Mouse (Mus musculus) cerebellum, adult 2 months (tissue): ENCODE data around the gene Gng12. TPM values are rescaled to one million over a fixed set of nuclear protein-coding genes. Genes with fewer than 3 reads are reported as not detected.

Experiments used
- DNase-seq, 2 experiments: peaks; one replicate each; pipeline ENCODE4 v3.0.0; 2021
- H3K27ac ChIP-seq: fragments of 200-500 bp; 2 replicates; pipeline ENCODE4 v1.5.1; 2012; ENCODE audit warnings: low read length, control low read depth, inconsistent platforms; ENCODE audit not compliant: insufficient read depth
- H3K27me3 ChIP-seq: fragments of 200-500 bp; 2 replicates; pipeline ENCODE4 v1.6.1; 2012; ENCODE audit warnings: inconsistent platforms, mild to moderate bottlenecking, low read length, moderate library complexity; ENCODE audit not compliant: control insufficient read depth, insufficient read depth
- H3K4me1 ChIP-seq: fragments of 200-500 bp; 2 replicates; pipeline ENCODE4 v1.6.1; 2011; ENCODE audit warnings: low read length; ENCODE audit not compliant: control insufficient read depth, insufficient read depth
- H3K4me3 ChIP-seq: fragments of 200-500 bp; replicated peaks from 2 replicates; pipeline ENCODE3; 2011; ENCODE audit warnings: mild to moderate bottlenecking, low read depth, low read length, control low read depth; ENCODE audit not compliant: insufficient read depth
- CTCF ChIP-seq: fragments of 200-500 bp; IDR thresholded peaks from 2 replicates; pipeline ENCODE4 v1.5.1; 2011; ENCODE audit warnings: low read depth, mild to moderate bottlenecking, control low read depth, low read length, moderate library complexity, borderline replicate concordance; ENCODE audit not compliant: insufficient read depth
- POLR2A ChIP-seq: fragments of 200-500 bp; IDR thresholded peaks from 2 replicates; pipeline ENCODE4 v1.6.1; 2011; ENCODE audit warnings: low read length, control low read depth, borderline replicate concordance; ENCODE audit not compliant: insufficient read depth
- WGBS: fragments of 180-500 bp; shearing (Covaris S2); methylation state at CpG from one replicate; pipeline ENCODE4 v1.1.7; 2018; 5-methylcytosine and 5-hydroxymethylcytosine counted together
- polyA plus RNA-seq: library from polyadenylated mRNA; depleted of rRNA; stranded (reverse); fragments of >200 nt; gene quantifications from 2 replicates; pipeline ENCODE4 v1.2.3, GENCODE M21; 2012

The Gng12 gene
- polyA plus RNA-seq, 1 experiment = 38.1 TPM

- no peaks in the 10 kb centered on the region; the same call in 1 of the 2 replicates for H3K4me1 ChIP-seq
- TF ChIP-seq POLR2A (no peak), CTCF (no peak)
- no peaks in the 10 kb centered on the region for H3K27me3 ChIP-seq
- no peak overlapping the region for H3K4me3 ChIP-seq
- no peak overlapping the region for H3K27ac ChIP-seq
- DNase-seq = no peak
- 82% methylated on average over 9 of the region's 9 CpGs for WGBS
Observed at GRCm38 (mm10) chr6:66992232-66992631, 96.0 kb downstream of the Gng12 start.

- no peak for DNase-seq
- H3K4me3 ChIP-seq = no peak overlapping the region
- TF ChIP-seq CTCF (no peak), POLR2A (no peak)
- H3K4me1 ChIP-seq = no peaks in the 10 kb centered on the region; the same call in 1 of the 2 replicates
- H3K27ac ChIP-seq = no peak overlapping the region
- H3K27me3 ChIP-seq = no peaks in the 10 kb centered on the region
- WGBS = 86% methylated on average over 8 of the region's 8 CpGs
Observed at GRCm38 (mm10) chr6:66992786-66993185, 96.6 kb downstream of the Gng12 start.

DNA sequence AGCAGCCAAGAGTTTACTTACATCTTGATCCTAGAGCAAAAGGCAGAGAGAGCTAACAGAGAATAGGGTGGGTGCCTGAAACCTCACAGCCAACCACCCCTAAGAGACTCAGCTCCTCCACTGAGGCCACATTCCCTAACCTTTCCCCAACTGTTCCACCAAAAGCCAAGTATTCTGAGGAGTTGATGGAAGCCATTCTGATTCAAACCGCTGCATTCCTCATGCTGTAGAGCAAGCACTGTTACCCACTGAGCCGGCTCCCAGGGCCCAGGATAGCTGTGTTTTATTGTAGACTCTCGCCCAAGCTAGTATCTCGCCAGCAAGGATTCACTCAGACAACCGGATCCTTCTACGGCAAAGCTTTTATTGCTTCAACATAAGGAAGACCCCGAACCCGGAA, 98.8 kb downstream of the Gng12 start:
- no peaks in the 10 kb centered on the region for H3K27me3 ChIP-seq
- no peak for TF ChIP-seq POLR2A
- TF ChIP-seq CTCF = no peak
- no peak overlapping the region for H3K4me3 ChIP-seq
- no peak for DNase-seq
- WGBS = 94% methylated on average over 8 of the region's 8 CpGs
- H3K27ac ChIP-seq = no peak overlapping the region
- no peaks in the 10 kb centered on the region for H3K4me1 ChIP-seq

DNA sequence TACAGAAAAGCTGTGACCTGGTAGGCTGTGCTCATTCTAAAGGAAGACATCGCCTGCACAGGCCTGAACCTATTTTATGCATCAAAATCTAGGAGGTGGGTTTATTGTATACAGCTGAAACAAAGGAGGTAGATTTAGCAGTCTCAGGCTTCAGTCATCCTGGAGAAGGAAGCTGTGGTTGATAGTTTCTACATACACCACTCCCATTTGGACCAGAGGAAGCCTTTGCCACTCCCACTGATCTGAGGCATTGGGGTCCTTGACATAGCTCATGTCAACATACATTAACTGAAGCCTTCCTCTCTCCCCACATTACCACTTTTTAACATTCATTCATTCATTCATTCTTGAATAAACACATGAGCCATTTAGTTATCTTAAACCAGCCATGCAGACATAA, 99.6 kb downstream of the Gng12 start:
- WGBS = 95% methylated on average over 1 of the region's 1 CpGs
- no peak for TF ChIP-seq POLR2A
- no peak overlapping the region for H3K4me3 ChIP-seq
- H3K4me1 ChIP-seq = no peaks in the 10 kb centered on the region
- no peak for DNase-seq
- H3K27ac ChIP-seq = no peak overlapping the region
- H3K27me3 ChIP-seq = no peaks in the 10 kb centered on the region

DNA sequence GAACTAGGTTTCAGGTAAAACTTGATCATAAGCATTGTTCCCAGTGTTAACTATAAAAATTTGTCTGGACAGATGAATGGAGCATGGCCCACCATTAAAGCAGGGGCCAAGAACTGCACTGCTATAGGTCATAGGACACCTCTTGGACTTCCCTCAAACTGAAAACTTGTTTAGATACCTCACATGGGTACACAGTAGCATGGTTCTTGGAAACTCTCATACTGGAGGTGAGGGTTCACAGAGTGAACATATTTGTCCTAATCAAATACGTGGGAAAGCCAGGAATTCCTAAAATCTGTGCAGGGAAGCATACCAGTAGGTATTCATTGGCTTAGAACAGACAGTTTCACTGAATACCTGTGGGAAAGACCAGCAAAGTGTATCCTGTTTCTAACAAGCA, 100.1 kb downstream of the Gng12 start:
- no peak overlapping the region for H3K4me3 ChIP-seq
- H3K27me3 ChIP-seq = no peaks in the 10 kb centered on the region
- WGBS = 93% methylated on average over 1 of the region's 1 CpGs
- no peak overlapping the region for H3K27ac ChIP-seq
- DNase-seq = no peak
- H3K4me1 ChIP-seq = no peaks in the 10 kb centered on the region
- TF ChIP-seq CTCF (no peak), POLR2A (no peak)

GRCm38 (mm10) chr6:66998645-66999044, 102.4 kb downstream of the Gng12 start:
- H3K27me3 ChIP-seq = no peaks in the 10 kb centered on the region
- TF ChIP-seq POLR2A (no peak), CTCF (no peak)
- WGBS = 82% methylated on average over 2 of the region's 2 CpGs
- no peak for DNase-seq
- H3K27ac ChIP-seq = no peak overlapping the region
- H3K4me1 ChIP-seq = no peaks in the 10 kb centered on the region
- H3K4me3 ChIP-seq = no peak overlapping the region

DNA sequence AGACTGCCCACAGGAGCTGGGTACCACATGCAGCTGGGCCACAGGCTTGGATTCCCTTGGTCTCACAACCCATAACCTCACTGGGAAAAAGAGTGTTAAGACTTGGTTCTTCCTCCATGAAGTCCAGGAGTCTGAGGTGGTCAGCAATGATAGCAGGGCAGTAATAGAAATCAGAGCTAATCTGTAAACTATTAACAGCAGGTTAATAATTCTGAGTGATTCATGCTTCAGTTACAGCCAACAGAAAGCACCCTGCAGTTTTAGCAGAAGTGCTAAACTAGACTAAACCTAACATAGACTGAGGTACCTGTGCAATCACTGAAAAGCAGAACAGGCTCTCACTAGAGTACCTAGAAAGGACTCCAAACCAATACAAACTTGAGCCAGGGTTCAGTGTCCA, 103.6 kb downstream of the Gng12 start:
- no peak for DNase-seq

DNA sequence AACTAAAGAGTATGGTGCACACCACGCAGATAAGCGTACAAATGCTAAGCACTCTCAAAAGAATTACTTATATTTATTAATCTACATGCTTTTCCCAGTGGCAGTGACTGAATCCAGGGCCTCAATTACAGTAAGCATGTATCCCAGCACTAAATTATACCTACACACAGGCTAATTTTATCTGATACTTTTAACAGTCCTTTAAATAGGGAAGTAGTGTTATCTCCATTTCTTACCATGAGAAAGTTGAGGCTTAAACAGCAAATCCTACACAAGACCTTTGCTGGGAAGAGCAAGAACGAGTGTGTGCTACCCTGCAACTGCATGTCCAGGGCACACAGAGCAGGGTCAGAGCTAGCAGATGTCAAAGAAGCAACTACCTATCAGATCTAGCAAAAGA, 113.7 kb downstream of the Gng12 start:
- 93% methylated on average over 3 of the region's 3 CpGs for WGBS
- Histone ChIP-seq H3K4me1 (no peaks in the 10 kb centered on the region; the same call in 1 of the 2 replicates), H3K4me3 (no peak overlapping the region), H3K27me3 (no peaks in the 10 kb centered on the region), H3K27ac (no peak overlapping the region)
- DNase-seq = no peak
- TF ChIP-seq POLR2A = no peak
- no peak for TF ChIP-seq CTCF

More for the DNA sequence above, 103.6 kb downstream of the Gng12 start:
- Histone ChIP-seq H3K27me3 (no peaks in the 10 kb centered on the region), H3K4me3 (no peak overlapping the region), H3K4me1 (no peaks in the 10 kb centered on the region), H3K27ac (no peak overlapping the region)
- no peak for TF ChIP-seq POLR2A
- no peak for TF ChIP-seq CTCF
